Mouse (Mus musculus) urinary bladder, postnatal 10 days (tissue): ENCODE results near the gene Bcl2a1d.
"Not testable (repeated sequence)": the region's sequence is repeated elsewhere in the genome, so short reads cannot be mapped to it uniquely, and the experiment has no call there.

Source experiments
- DNase-seq: peaks from one replicate; pipeline ENCODE4 v3.0.0; 2022; ENCODE audit warnings: low spot score

The Bcl2a1d gene

DNA sequence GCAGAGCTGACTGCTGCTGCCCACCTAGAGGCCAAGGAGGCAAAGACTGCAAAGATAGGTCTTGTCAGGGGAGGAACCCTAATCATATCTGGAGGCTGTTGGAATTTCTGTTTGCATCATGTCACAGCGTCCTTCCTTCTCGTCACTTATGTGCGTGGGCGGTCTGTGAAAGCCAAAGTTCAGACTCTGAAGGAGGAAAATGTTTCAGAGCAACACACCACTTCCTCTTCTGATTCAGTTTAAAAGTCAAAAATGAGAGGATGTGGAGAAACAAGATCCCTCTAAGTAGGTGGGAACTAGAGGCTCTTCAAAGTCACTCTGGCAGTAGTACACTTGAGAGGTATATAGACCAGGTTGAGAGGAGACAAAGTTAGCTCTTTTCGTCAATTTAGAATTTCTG is at the start of gene Bcl2a1d:
Gene Bcl2a1d, minus strand, starts transcription at position 187 of the 400 bp plus-strand sequence.
- DNase-seq: not testable (repeated sequence)

DNA sequence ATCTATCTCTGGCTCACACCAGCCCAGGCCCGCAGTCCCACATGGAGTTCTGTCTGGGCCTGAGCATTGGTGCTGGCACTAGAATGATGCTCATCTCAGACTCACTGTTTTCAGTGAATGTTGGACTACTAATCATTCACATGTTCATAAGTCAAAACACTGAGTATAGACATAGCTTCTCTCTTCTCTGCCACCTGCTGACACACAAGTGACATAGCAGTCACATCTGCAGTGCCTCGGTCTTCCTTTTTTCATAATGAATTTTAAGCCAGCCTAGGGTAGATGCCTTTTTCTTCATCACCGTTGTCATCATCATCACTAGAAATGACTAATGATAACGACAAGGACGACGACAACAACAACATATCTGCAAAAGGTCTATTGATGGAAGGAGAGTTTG is 38.5 kb upstream of the Bcl2a1d start:
- DNase-seq: not testable (repeated sequence)

DNA sequence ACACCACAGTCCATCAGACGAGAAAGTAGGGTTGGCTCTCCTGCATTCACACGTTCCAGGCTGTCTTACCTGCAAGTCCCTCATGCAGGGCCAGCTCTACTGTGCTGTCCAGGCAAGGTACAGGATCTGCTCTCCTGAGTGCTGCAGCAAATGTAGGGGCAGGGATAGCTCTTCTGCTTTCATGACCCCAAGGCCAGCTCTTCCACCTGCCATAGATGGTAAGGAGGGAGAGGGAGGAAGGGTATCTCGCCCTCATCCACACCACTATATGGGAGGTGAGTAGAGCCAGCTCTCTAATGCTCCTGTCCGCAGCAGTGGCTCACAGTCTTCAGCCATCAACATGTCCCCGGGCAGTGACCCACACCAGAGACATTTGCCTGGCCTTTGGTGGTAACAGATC is 37.8 kb upstream of the Bcl2a1d start:
- not testable (repeated sequence) for DNase-seq

DNA sequence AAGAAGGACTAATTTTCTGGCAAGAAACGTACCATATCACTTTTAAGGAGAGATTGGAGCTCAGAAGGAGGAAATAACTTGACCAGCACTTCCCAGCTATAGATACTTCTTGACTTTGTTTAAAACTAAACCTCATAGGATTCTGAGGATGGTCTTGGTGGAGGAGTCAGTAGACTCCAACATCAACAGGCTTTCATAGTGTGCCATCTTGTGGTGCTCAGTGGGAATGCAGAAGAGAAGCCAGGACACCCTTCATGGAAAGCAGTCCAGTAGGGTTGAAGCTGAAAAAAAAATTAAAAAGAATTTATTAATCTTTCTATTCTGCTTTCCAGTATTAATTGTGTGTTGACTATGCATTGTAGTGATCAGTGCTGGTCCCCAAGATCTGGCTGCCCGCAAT is 15.0 kb upstream of the Bcl2a1d start:
- not testable (repeated sequence) for DNase-seq

DNA sequence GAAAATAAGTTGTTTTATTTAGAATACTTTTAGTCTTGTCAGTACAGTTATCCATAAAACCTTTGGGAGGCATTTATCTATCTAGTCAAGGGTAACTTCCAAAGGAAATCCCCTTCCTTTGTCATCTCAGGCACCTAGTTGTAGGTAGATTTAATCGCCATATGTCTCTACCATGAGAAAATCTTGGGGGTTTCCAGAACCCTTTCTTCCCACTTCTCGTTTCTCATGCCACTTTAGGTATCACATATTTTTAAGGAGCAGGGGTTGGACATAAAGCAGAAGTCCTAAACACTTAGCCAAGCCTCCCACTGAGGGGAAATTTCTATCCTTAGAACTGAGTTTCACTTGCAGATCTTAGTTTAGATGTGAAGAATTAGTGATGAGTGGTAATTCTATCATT is 14.3 kb upstream of the Bcl2a1d start:
- DNase-seq: not testable (repeated sequence)

DNA sequence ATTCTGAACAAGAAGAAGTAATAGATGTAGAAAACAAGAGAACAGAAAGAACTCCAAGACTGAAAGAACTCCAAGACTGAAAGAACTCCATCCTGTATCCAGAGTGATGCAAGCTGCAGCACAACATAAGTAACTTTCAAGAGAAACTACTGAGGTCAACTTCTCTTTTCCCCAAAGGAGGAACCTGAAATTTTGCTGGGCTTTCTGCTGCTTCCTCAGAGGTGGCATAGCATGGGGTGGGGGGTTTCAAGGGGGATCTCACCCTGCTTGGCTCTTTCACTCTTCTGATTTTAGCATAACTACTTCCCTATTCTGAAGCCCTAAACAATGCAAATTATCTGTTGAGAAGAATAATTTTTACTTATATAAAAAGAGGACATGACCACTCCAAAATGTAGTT is 3.6 kb upstream of the Bcl2a1d start:
- not testable (repeated sequence) for DNase-seq

DNA sequence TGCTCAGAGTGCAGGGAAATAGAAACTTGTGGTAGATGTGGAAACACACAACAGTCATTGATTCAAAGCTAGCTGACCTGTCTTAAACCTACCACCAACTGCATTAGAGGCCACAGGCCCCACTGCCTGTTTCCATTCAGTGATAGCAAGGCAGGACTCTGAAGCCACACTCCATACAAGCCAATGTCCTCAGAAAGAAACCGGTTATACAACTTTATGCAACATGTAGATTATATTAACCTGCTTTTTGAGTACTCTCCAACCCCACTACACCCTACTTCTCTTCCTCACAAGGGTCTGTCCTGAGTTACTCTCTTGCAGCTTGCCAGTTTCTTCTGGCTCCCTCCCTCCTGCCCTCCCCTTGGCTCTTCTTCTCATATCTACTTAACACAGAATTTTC is 1.5 kb upstream of the Bcl2a1d start:
- DNase-seq: not testable (repeated sequence)

DNA sequence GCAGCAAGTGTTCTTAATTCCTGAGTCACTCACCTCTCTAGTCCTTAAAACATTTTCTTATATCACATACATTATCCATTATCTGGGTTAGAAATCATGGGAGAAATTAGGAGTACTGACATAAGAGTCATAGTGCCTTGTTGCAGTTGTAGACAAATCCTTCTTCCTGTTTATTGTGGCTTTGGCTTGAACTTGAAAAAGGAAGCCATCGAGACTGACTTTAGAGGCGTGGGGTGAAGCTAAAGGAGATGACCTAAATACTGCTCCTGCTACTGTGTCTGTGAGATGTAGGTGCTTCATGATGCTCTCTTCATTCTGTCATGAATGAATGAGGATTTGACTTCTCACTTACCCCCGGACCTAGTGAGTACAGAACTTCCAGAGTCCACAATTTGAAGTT is 620 bp upstream of the Bcl2a1d start:
- not testable (repeated sequence) for DNase-seq

DNA sequence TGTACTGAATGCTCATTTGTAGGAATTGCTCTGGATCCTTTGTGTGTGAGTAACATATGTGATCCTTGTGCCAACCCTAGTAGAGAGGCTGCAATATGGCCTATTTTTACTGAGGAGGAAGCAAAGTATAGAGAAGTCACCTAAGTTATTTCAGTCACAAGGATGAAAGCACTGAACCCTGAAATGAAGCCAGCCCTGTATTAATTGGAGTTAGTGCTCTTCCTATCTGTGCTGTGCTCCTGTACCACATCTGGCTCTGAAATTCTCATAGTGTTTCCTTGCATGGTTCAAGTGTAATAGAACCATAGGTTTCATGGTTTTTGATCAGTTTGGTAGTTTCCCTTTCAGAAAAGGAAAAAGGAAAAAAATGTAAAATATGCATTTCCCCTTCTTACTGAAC is 3.4 kb downstream of the Bcl2a1d start:
- DNase-seq: not testable (repeated sequence)

DNA sequence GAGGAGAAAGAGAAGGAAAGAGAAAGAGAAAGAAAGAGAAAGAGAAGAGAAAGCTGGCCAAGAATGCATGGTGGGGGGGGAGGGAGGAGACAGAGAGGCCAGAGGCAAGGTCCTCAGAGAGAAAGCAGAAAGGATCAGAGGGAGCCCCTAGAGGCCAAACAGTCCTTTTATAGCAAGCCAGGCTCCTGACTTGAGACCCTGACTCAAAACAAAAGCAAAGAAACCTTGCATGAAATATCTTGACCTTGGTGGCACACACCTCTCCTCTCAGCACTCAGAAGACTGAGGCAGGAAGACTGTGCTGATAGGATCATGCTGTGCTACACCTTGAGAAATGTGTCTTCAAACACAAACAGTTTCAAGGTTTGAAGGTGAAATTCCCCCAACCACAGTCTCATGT is 10.1 kb downstream of the Bcl2a1d start:
- not testable (repeated sequence) for DNase-seq

DNA sequence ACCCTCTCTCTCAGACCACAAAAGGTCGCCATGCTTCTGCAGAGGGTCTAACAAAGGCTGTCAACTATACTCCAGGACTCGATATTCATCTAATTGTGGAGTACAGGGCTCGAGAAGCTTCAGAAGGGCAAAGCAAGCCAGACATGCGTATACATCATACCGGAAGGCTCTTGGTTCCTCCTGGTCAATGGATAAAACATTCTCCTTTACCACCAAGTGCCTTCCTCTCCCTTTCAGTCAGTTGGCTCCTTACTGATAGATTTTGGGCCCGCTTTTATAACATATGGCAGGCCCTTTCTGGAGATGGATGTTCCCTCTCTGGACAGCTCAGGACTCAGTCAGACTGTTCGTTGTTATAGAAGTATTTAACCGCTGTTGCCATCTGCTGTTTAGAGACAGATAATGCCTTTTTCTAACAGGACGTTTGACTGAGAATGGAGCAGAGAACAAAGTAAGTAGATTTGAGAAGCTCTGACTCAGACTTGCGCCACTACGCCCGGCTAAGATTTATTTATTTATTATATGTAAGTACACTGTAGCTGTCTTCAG is 11.7 kb downstream of the Bcl2a1d start, which contains the start of gene Mthfsl:
Gene Mthfsl, minus strand, starts transcription at position 308 of the 549 bp plus-strand sequence.
- not testable (repeated sequence) for DNase-seq

DNA sequence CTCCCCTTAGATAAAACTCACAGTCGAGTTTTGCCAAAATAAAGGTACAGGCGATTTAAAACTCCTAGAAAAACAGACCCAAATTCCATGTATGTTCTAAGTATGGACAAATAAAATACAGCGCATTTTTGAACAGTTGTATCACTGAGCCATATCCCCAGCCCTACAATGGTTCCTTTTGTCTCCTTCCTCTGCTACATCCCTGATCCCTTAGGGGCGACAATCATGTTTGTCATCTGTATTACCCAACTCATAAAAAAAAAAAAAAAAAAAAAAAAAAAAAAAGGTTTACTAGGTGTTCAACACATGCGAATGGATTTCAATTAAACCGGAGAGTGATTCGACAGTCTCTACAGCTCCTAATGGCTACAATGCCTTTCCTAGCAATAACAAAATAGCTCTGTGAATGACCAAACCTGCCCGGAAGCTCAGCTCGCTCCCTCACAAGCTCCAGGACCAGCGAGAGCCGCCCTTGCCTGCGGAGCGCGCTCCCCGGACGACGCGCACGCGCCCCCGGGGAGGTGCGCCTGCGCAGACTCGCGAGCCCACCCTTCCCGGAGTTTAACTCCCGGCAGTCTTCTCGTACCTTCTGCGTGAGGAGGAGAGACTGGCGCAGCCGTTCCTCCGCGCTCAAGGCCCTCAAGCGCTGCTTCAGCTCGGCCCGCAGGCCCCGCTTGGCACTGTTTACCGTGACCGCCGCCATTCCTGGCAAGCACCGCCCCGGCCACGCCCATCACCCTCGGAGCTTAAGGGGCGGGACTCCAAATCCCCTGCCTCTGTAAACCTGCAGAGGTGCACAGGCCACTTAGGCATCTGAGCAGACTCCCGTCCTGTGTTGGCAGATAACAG is 12.4 kb downstream of the Bcl2a1d start:
- not testable (repeated sequence) for DNase-seq

DNA sequence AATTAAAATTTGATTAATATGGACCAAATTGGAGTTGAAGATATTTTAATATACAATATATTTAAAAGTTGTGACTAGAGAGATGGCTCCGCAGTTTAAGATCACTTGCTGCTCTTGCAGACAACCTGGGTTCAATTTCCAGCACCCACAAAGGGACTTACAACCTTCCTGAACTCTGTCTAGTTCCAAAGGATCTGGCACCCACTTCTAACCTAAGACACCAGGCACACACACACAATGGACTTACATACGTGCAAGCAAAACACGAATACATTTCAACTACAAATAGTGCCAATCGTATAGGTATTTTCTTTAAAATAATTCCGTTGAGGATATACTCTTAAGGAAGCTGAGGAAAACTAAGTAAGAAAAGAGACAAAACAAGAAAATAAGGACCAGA is 13.1 kb downstream of the Bcl2a1d start:
- DNase-seq: not testable (repeated sequence)

DNA sequence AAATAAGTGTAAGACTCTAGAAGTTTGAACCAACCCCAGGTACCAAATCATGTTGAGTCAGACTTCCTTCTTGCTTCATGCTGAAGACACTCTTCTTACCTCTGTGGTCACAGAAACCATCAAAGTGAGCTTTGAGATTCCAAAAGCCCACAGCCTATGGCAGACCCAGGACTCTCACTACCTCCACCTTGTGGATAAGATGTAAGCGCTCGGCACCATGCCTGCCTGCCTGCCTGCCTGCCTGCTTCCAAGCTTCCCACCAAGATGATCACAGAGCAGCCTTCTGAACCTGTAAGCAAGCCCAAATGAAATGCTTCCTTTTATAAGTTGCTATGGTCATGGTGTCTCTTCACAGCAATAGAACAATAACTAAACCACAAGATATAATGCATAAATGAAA is 13.6 kb downstream of the Bcl2a1d start:
- DNase-seq: not testable (repeated sequence)

DNA sequence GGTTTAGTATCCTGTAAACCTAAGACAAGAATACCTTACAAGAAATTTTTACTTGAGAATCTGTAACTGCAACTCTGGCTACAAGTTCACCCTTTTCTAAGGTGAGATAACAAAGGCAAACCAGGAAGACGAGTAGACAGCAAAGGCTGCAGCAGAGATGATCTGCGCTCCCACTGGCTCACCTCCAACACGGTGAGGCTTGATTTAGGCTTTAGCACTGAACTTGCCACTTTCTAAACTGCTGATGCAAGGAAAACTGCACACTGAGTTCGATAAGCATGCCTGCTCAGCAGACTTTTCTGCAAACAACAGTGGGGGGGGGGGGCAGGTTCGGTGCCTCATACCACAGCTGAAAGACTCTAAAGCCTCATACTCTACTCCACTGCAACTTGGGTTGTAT is 17.2 kb downstream of the Bcl2a1d start:
- DNase-seq: not testable (repeated sequence)

DNA sequence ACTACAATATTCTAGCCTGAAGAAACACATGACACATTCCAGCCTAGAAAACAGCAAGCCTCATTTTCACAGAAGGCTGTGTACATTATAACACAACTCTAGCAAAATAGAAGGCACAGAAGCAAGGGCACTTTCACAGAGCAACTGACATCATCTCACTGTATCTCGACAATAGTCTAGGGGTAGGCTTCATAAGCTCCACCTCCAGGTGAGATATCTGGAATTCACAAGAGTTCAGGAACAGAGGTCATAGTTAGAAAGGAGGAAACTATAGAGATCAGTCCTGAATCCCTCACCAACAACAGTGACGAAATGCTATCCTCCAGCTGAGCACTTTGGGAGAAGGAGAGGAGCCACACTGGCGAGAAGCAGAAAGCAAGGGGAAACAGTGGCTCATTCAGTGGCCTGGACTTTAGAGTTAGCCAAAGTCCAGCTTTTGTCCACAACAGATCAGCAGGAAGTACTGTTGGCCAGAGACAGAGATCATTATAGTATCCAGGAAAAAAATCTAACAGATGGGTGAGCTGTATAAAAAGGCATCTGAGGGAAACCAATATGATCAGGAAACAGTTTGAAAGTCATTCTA is 19.5 kb downstream of the Bcl2a1d start:
- DNase-seq: not testable (repeated sequence)

DNA sequence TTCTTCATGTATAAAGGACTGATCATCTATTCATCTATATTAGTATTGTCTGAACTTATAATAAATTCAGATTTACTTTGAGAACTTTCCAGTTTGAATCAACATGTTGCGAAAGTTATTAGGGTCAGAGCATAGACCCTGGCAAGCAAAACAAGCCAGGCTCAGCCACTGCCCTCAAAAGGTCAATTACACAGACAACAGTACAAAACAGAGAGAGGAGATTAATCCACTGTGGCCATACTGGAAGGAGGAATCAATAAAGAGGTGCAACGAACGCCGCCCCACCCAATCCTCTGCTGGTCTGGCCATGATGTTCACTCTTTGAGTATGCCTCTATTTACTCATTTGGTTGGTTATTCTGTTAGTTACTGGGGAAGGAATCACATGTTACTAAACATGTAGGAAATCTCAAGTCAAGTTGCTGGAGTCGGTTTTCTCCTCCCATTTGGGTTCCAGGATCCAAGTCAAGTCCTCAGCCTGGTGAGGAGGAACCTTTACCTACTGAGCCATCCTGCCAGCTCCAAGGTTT is 20.7 kb downstream of the Bcl2a1d start:
- DNase-seq: not testable (repeated sequence)

DNA sequence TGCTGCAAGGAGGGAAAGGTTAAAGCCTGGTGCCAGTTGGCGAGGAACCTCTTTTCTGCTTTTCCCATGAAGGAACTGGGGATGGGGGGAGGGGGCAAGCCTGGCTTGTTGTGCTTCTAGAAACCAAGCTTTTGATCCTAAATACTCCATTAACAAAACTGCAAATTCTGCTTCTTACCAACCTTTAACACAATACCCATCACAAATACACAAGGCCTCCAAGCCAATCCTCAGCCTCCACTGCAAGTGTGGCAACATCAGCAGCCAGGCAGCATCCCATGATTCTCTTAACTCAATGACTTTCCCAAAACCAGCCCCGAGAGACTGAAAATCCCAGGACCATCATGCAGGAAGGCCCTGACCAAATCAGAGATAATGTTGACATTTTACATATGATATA is 21.3 kb downstream of the Bcl2a1d start:
- DNase-seq: not testable (repeated sequence)

DNA sequence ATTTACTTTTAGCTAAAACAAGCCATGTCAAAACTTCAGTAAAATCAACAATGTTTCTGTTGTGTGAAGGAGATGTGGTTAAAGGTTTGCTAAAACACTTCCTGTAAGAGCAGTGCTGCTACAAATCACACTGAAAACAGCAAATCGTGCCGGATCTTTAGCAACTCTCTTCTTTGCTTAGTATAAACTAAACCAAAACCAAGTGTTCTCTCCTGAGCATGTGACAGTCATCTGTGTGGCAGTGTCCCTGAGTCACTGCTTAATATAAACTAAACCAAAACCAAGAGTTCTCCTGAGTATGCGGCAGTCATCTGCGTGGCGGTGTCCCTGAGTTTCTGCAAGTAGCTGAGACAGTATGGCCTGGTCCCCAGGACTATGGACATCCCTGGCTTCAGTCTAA is 21.9 kb downstream of the Bcl2a1d start:
- not testable (repeated sequence) for DNase-seq

DNA sequence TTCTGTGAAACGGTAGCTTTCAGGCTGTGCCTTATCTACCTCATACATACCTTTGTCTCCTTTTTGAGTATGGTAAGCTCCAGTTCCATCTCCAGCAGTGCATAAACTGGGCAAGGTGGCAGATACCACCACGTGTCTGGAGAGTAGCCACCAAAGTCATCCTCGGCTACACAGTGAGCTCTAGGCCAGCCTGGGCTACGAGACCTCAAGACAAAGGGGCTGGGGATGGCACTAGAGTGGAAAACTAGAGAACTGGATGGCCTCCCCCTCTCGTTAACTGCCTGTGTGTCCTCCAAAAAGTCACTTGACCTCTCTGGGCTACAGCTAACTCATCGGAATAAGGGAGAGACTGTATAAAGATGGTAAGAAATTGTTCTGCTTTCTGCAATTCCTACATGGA is 22.4 kb downstream of the Bcl2a1d start:
- no peak for DNase-seq

DNA sequence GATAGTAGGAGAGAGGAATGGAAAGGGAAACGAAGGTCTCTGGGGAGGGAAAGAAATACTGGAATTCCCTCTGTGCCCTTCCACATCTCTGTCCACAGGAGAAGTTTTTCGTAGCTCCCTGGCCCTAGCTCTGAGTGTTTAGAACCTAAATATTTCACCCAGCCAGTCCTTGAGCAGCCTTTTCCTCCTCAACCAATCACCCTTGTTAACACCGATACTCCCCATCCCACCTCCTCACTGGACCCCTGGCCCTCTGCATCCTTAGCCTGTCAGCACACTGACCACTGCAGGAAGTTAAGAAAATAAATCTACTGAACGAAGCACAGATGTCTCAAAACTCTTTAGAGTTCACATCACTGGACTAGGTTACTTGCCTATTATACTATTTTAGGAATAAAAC is 25.0 kb downstream of the Bcl2a1d start:
- no peak for DNase-seq

DNA sequence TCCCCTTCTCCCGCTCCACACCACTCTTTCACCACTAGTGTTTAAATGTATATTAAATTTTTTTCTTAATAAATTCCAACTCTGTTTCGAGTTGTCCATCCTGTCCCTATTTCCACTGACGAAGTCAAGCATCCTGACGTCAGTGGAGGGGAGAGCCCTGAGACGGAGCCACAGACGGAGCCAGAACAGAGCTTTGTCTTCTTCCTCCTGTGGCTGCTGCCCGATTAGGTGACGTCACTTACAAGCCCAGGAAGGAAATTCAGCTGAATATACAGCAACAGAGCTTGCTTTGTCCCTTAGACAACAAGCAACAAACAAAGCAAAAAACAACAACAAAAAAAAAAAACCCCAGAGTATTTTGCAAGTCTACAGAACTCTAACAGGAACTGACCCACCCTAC is 26.6 kb downstream of the Bcl2a1d start:
- not testable (repeated sequence) for DNase-seq

DNA sequence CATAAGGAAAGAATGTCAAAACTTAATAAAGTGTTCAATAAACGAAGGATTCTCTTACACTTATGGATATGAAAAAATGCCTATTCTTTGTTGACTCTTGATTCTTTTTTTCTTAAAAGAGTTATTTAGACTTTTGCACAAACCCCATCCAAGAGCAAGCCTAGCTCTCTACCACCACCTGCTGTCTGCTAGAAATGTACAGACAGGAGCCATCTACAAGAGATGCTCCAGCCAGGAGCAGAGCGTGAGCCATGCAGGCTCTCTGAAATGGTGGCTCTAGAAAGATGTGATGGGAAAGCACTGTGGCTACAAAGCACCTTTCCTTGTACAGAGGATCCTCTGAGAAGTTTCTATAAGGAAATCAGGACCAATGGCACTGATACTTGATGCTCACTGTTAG is 33.0 kb downstream of the Bcl2a1d start:
- DNase-seq: not testable (repeated sequence)
